Mouse (Mus musculus) retina, adult 2 months (tissue): ENCODE measurements at regions not wholly inside any gene's neighbourhood (a gene's known extent, or its start where the extent isn't known, plus 50 kb on each side); places are given as distances from the start of the nearest gene placed in this dataset.

Experiments
- DNase-seq: peaks from one replicate; pipeline ENCODE4 v3.0.0-alpha.2; 2012; ENCODE audit warnings: low read depth, low spot score

- no peak for DNase-seq
Observed at GRCm38 (mm10) chr13:110580570-110580969, 185.7 kb downstream of the Plk2 start.

DNA sequence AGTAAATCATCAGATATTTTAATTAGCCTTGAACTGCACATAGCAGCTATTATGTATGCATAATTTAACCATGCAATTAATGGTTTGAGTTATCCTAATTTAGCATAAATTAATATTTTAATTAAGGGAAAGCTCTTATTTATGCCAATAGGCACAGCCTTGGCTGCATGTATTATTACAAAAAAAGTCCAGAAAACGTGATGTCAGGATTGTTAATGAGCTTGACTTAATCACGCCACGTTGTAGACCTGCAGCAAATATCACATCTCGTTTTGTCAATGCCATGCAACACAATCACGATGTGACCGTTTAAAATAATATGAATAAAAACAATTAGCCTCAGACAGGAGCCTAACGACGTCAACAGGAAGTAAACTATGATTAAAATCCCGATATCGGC is 189.9 kb downstream of the Plk2 start:
- no peak for DNase-seq

DNA sequence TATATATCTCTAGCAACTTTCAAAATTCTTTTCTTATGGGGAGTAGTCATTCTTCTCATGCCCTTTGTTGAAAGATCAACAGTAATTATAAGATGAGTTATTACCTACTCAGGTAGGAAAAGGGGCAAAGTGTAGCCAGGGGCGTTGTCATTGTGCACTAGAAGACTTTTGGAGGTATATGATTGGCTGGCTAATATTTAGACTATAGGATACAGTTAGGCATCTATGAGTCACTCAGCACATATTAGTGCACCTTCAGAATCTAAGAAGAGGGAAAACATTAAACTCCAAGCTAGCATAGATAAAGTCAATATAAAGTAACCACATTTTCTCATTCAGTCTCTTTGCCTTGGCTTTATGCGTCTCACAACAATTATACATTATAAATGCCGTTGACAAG is 199.8 kb downstream of the Plk2 start:
- DNase-seq: no peak

GRCm38 (mm10) chr13:110599666-110600065 is 204.8 kb downstream of the Plk2 start:
- DNase-seq: no peak

- no peak for DNase-seq
Observed at GRCm38 (mm10) chr13:110600377-110600776, 205.5 kb downstream of the Plk2 start.

- no peak for DNase-seq
Observed at GRCm38 (mm10) chr13:110601352-110601751, 206.5 kb downstream of the Plk2 start.

GRCm38 (mm10) chr13:110601840-110602239 is 207.0 kb downstream of the Plk2 start:
- DNase-seq: no peak

DNA sequence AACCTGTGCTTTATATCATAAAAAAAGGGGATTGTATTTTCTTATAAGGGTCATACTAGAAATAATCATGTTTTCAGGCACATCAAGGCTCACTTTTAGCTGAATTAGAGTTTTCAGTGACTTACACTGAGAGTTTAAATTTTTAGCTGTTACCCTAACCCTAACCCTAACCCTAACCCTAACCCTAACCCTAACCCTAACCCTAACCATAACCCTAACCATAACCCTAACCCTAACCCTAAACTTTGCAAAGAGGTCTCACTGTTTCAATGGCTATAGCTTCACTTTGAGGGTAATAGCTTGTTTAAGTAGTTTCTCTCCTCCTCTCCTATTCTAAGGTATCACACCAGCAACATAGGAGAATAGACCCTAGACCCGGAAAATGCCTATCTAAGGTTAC is 208.0 kb downstream of the Plk2 start:
- DNase-seq: no peak

GRCm38 (mm10) chr13:110619010-110619409 is 224.2 kb downstream of the Plk2 start:
- DNase-seq: no peak

DNA sequence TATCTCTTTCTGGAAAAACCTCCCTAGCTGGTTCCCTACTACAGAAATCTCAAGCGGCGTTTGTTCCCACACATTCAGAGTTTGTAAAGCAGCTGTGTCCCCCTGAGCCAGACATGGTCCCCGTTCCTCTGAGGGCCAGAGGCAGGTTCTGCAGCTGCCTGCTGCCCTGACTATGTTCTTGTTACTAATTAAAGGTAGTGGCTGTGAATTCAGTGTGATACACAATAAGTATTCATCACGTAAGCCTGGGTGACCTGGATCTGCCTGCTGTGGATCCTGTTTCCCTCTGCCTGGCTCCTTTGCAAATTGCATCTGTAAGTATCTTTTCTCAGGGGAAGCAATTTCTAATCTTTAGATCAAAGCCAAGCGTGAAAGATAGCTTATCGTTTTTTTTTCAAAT is 232.3 kb downstream of the Plk2 start:
- DNase-seq: no peak

DNA sequence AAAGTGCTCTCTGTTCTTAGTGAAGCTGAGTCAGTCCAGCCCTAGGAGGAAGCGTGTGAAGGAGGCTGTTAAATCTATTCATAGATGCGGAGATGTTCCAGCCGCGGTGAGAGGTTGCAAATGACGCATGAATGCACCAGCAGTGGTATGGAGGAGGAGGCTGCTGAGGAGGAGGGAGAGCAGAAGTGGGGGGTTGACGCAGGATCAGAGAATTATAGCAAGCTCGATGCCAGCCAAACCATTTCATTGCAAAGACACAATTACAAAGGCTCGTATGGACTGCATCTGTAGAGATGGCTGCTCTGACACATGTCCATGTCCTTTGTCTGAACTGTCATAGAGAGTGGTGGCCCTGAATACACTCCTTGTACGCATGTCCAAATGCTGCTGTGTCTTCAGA is 232.9 kb downstream of the Plk2 start:
- DNase-seq: no peak

DNA sequence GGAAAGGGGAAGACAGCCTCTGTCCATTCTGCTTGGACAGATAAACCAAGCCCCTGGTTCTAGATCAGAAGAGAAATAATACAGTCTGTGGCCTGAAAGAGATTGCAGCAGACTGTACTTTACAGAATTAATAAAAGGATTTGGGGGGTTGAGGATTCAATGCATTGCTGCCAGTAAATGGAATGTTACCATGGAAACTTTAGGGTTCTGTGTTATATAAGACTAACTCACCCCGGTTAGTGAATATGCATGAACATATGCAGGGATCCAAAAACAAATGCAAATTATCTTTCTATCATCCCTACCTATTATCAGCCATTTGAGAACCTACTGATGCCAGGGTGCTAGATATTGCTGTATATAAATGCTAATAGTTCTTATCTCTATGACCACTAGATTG is 233.4 kb downstream of the Plk2 start:
- DNase-seq: no peak

DNA sequence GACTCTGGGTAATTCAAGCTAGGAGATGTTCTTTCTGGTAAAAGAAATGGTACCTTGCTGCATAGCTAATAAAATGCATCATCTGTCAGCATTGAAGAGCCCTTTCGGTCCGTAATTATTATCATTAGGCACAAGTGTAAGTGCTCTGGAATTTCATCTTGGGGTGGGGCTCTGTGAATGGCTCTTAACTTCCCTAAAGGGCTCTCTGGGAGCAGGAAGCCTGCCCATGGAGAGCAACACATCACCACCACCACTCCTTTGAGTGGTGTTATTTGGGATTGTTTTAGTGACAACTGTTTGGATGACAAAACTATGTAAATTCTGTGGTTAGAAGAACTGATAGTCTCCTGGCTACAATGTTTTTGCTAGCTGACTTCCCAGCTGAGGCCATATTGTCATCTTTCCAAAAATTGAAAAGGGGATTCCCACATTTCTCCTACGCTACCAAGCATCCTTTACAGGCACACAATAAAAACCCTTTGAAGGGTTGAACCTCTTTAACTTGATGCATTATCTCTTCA is 238.5 kb downstream of the Plk2 start:
- no peak for DNase-seq

GRCm38 (mm10) chr13:110633899-110634298 is 239.1 kb downstream of the Plk2 start:
- no peak for DNase-seq

DNA sequence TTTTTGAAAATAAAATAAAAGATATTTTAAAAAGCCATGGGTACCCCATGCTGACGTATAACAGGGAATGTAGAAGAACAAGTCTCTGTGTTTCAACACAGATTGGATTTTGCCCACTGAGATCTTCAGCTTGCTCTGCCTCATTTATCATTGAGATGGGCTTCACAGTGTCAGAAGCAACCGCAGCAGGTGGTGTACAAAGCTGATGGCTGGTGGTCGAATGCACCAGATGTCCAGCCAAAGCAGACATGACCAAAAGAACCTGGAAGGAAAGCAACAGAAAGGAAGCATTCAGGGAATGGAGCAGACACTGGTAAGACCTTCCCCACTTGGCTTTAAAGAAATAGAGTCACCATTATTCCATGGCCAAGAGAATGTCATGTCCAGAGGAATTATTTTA is 247.9 kb downstream of the Plk2 start:
- no peak for DNase-seq

DNA sequence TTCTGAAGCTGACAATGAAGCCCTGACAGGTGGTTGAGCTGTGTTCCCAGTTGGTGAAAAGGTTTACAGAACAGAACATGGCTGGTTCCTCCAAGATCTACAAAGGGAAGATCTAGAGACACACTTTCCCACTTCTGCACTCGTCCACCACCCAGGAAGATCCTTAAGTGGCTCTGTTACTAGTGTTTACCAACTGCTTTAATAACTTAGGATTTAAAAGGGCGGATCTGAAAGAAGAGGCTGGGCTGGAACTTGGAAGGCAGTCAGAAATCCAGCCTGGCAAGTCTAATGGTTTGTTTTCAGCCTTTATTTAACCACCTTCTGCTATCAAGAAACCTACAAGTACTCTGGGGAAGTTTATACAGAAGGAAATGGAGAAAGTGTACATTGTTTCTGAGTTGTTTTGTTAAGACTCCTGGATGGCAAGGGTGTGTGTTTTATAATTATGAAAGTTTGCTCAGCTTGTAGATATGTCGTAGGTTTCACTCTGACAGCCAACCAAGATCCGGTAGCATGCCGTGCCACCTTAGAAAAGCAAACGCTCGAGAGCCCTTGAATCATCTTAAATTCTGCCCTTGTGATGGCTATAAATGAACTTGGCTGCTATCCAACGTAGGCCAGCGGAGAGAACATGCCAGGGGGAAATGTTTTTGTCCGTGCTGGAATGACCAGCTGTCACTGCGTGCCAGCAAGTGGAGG is 248.5 kb downstream of the Plk2 start:
- DNase-seq: no peak

GRCm38 (mm10) chr13:110643897-110644213 is 249.0 kb downstream of the Plk2 start:
- no peak for DNase-seq

DNA sequence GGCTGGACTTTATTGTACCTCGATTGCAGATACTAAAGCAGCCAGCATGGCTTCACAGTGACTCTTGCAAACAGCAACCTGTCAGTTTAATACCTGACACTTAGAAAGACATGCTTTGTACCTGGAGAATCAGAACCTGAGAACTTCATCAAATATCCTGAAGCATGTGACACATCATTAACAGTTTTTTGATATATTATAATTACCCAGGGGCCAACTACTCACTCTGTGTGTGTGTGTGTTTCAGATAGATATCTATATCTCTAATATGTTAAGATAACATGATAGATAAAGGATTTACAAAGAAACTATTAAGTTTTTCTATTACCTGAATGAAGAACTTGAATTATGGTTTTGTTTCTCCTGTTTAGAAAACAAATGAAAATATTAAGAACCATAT is 254.5 kb downstream of the Plk2 start:
- no peak for DNase-seq

DNA sequence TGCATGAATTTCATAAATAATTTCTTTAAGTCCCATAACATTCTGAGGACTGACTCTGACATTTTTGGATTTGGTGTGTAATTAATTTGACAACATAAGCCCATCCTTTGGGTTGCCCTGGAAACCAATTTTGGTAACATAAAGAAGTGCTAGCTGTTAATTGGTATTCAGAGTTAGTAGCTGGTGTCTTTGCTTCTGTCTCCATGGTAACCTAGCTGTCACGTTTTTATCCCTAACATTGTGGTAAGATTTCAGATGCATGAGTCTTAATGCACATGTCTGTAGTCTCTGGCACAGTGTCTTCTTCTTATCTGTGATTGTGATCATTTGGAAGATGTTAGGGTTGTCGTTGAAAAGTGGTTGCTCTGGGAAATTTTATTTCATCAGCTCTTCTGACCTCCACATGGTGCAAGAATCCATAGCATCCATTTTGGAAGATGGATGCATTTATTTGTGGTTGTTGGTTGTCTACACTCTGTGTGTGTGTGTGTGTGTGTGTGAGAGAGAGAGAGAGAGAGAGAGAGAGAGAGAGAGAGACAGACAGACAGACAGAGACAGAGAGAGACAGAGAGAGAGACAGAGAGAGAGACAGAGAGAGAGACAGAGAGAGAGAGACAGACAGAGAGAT is 255.1 kb downstream of the Plk2 start:
- no peak for DNase-seq

DNA sequence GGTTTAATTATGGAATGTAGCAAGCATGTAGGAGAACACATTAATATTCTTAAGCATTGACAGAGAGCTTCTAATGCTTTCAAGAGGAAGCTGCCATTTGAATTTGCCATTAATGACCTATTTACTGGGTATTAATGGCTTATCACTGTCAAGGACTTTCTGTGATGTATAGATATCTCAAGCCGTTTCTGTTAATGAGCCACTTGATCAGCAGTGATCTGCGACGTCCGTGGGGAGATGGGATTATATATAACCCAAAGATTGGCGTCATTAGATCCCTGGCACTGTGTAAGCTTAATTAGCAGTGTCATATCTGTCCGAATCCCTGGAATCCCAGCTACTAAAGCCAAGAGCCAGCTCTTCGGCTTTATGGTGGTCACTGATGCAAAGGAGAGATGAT is 257.4 kb downstream of the Plk2 start:
- no peak for DNase-seq

GRCm38 (mm10) chr13:110665073-110665800 is 270.4 kb downstream of the Plk2 start:
- no peak for DNase-seq

GRCm38 (mm10) chr13:110667276-110667956 is 272.6 kb downstream of the Plk2 start:
- DNase-seq: no peak
